Mouse (Mus musculus): ENCODE results near the gene Tff1.
A peak's percentile ranks its signal among the peaks of the same experiment; 100 is the strongest.

Gene Tff1

GRCm38 (mm10) chr17:31165127-31165526 lies at the start of gene Tff1:
Gene Tff1 (minus strand): TSS chr17:31165277.
- DNase-seq (ENCODE audit: low spot score), result no peak

- no peak for DNase-seq (ENCODE audit: low spot score)
Observed at GRCm38 (mm10) chr17:31211881-31212280, 46.8 kb upstream of the Tff1 start.

GRCm38 (mm10) chr17:31210299-31210698 lies 45.2 kb upstream of the Tff1 start:
- no peak for DNase-seq (ENCODE audit: low spot score)

GRCm38 (mm10) chr17:31209376-31209930 lies 44.4 kb upstream of the Tff1 start:
- DNase-seq (ENCODE audit: low spot score), result no peak

- DNase-seq (ENCODE audit: low spot score), result no peak
Observed at GRCm38 (mm10) chr17:31208654-31209053, 43.6 kb upstream of the Tff1 start.

- no peak for DNase-seq (ENCODE audit: low spot score)
Observed at GRCm38 (mm10) chr17:31207771-31208334, 42.8 kb upstream of the Tff1 start, which contains the start of gene Ubash3a. Gene Ubash3a (plus strand): TSS chr17:31207873.

- no peak for DNase-seq (ENCODE audit: low spot score)
Observed at GRCm38 (mm10) chr17:31198877-31199276, 33.8 kb upstream of the Tff1 start, which contains the start of gene Tmprss3. Gene Tmprss3 (minus strand): TSS chr17:31198977.

GRCm38 (mm10) chr17:31196283-31196682 lies 31.2 kb upstream of the Tff1 start:
- no peak for DNase-seq (ENCODE audit: low spot score)

- DNase-seq (ENCODE audit: low spot score), result no peak
Observed at GRCm38 (mm10) chr17:31195207-31195606, 30.1 kb upstream of the Tff1 start.

- DNase-seq (ENCODE audit: low spot score), result no peak
Observed at GRCm38 (mm10) chr17:31193360-31193759, 28.3 kb upstream of the Tff1 start.

- no peak for DNase-seq (ENCODE audit: low spot score)
Observed at GRCm38 (mm10) chr17:31192663-31193062, 27.6 kb upstream of the Tff1 start.

- DNase-seq (ENCODE audit: low spot score), result no peak
Observed at GRCm38 (mm10) chr17:31191825-31192224, 26.7 kb upstream of the Tff1 start.

- peak; percentile 74 for DNase-seq (ENCODE audit: low spot score)
Observed at GRCm38 (mm10) chr17:31187370-31187769, 22.3 kb upstream of the Tff1 start.

- DNase-seq (ENCODE audit: low spot score), result no peak
Observed at GRCm38 (mm10) chr17:31184269-31184990, 19.4 kb upstream of the Tff1 start.

GRCm38 (mm10) chr17:31183180-31183974 lies 18.3 kb upstream of the Tff1 start:
- no peak for DNase-seq (ENCODE audit: low spot score)

GRCm38 (mm10) chr17:31181490-31181889 lies 16.4 kb upstream of the Tff1 start:
- no peak for DNase-seq (ENCODE audit: low spot score)

GRCm38 (mm10) chr17:31176321-31176720 lies 11.2 kb upstream of the Tff1 start:
- DNase-seq (ENCODE audit: low spot score), result no peak

GRCm38 (mm10) chr17:31169796-31170195 lies 4.7 kb upstream of the Tff1 start:
- no peak for DNase-seq (ENCODE audit: low spot score)

GRCm38 (mm10) chr17:31163821-31164220 lies 1.3 kb downstream of the Tff1 start:
- DNase-seq (ENCODE audit: low spot score), result no peak

- DNase-seq (ENCODE audit: low spot score), result no peak
Observed at GRCm38 (mm10) chr17:31162607-31163006, 2.5 kb downstream of the Tff1 start.

GRCm38 (mm10) chr17:31160291-31160690 lies 4.8 kb downstream of the Tff1 start:
- DNase-seq (ENCODE audit: low spot score), result no peak

- DNase-seq (ENCODE audit: low spot score), result no peak
Observed at GRCm38 (mm10) chr17:31157921-31158320, 7.2 kb downstream of the Tff1 start.

- no peak for DNase-seq (ENCODE audit: low spot score)
Observed at GRCm38 (mm10) chr17:31153785-31154184, 11.3 kb downstream of the Tff1 start.
